Mouse (Mus musculus) Patski (cell line): ENCODE results near the gene Catsper1. TPM values are rescaled to one million over a fixed set of nuclear protein-coding genes. Genes with fewer than 3 reads are reported as not detected.

Experiments
- ATAC-seq: fragments of 100-300 bp; one replicate; pipeline ENCODE4 v1.8.0; 2021
- CTCF ChIA-PET: fragments of 350-600 bp; sonication (Branson Sonifier 250); formaldehyde crosslinking; loops from one replicate; lab custom pipeline; 2022; ENCODE audit warnings: inconsistent platforms; lab: Charles Lee
- POLR2A ChIA-PET: fragments of 350-600 bp; sonication (Branson Sonifier 250); formaldehyde crosslinking; loops from one replicate; lab custom pipeline; 2022; ENCODE audit warnings: antibody characterized with exemption, inconsistent platforms; lab: Charles Lee
- DNase-seq: peaks from one replicate; pipeline ENCODE4 v3.0.0-alpha.2; 2011; ENCODE audit warnings: low read depth, low spot score
- H3K27me3 ChIP-seq: fragments of 371-371 bp; one replicate; pipeline ENCODE4 v1.5.1; 2021
- CTCF ChIP-seq: fragments of 100-300 bp; IDR thresholded peaks from one replicate; pipeline ENCODE4 v1.5.1; 2021
- in situ Hi-C: fragments of 300-500 bp; cut with MboI; formaldehyde crosslinking; loops from 3 replicates; pipeline ENCODE4 v1.11.1; 2018; ENCODE audit warnings: low pct_unique_long_range_greater_than_20kb, mixed read lengths
- polyA plus RNA-seq: library from polyadenylated mRNA; unstranded; gene quantifications from one replicate; pipeline ENCODE4 v1.2.3, GENCODE M21; 2021

The Catsper1 gene
- polyA plus RNA-seq, 1 experiment from 2014 or later: not detected

GRCm38 (mm10) chr19:5353609-5354008 lies 18.1 kb downstream of the Catsper1 start:
- in situ Hi-C loops: no loop called here
- POLR2A ChIA-PET: no interaction called here
- no peak for TF ChIP-seq CTCF
- DNase-seq (no peak), ATAC-seq (no peak)
- CTCF ChIA-PET: no interaction called here
- no peaks in the 10 kb centered on the region for H3K27me3 ChIP-seq

- H3K27me3 ChIP-seq: no peaks in the 10 kb centered on the region
- ATAC-seq (no peak), DNase-seq (no peak)
- CTCF ChIA-PET: interaction anchor here (1.6 kb wide), 1 partner anchor 17 kb away, joined by 5 read pairs; no protein-coding TSS in a partner anchor
- POLR2A ChIA-PET: no interaction called here
- in situ Hi-C loops: no loop called here
- no peak for TF ChIP-seq CTCF
Observed at GRCm38 (mm10) chr19:5356080-5356479, 20.5 kb downstream of the Catsper1 start.

- in situ Hi-C loops: no loop called here
- ChIA-PET CTCF (no interaction called here), POLR2A (no interaction called here)
- no peak for DNase-seq
- no peak for ATAC-seq
- no peaks in the 10 kb centered on the region for H3K27me3 ChIP-seq
- TF ChIP-seq CTCF: no peak
Observed at GRCm38 (mm10) chr19:5362186-5362585, 26.6 kb downstream of the Catsper1 start.

- POLR2A ChIA-PET: interaction anchor here (0.6 kb wide), 1 partner anchor 108 kb away, joined by 4 read pairs; no protein-coding TSS in a partner anchor
- ATAC-seq (no peak), DNase-seq (no peak)
- no peak for TF ChIP-seq CTCF
- H3K27me3 ChIP-seq: no peaks in the 10 kb centered on the region
- CTCF ChIA-PET: no interaction called here
- in situ Hi-C loops: no loop called here
Observed at GRCm38 (mm10) chr19:5364124-5364523, 28.6 kb downstream of the Catsper1 start.

- no peak for TF ChIP-seq CTCF
- no peaks in the 10 kb centered on the region for H3K27me3 ChIP-seq
- DNase-seq: no peak
- CTCF ChIA-PET: no interaction called here
- no peak for ATAC-seq
- in situ Hi-C loops: no loop called here
- POLR2A ChIA-PET: interaction anchor here (0.7 to 2.5 kb wide), 5 partner anchors 18 to 316 kb away, joined by 3 to 10 read pairs (median 9); partner anchors contain the start of genes AI837181 and Drap1
Observed at GRCm38 (mm10) chr19:5365751-5366150, 30.2 kb downstream of the Catsper1 start.

GRCm38 (mm10) chr19:5366175-5367052 lies 30.9 kb downstream of the Catsper1 start, which contains the start of gene Eif1ad:
Gene Eif1ad (plus strand): TSS chr19:5366741.
- no peaks in the 10 kb centered on the region for H3K27me3 ChIP-seq
- ChIA-PET POLR2A (interaction anchor here (0.7 to 2.5 kb wide), 9 partner anchors 17 to 316 kb away, joined by 3 to 10 read pairs (median 5); partner anchors contain the start of genes AI837181 and Drap1), CTCF (interaction anchor here (1.0 to 1.5 kb wide), 2 partner anchors 28 to 63 kb away, joined by 4 read pairs; no protein-coding TSS in a partner anchor)
- TF ChIP-seq CTCF: no peak
- in situ Hi-C loops: no loop called here
- DNase-seq (peak; percentile 86), ATAC-seq (peak; percentile 75)

GRCm38 (mm10) chr19:5367053-5367359 lies 31.5 kb downstream of the Catsper1 start, which contains the start of gene Banf1:
Gene Banf1 (minus strand): TSS chr19:5367168.
- CTCF ChIA-PET: interaction anchor here (1.0 to 1.5 kb wide), 2 partner anchors 29 to 63 kb away, joined by 4 read pairs; no protein-coding TSS in a partner anchor
- no peak for TF ChIP-seq CTCF
- H3K27me3 ChIP-seq: no peaks in the 10 kb centered on the region
- in situ Hi-C loops: no loop called here
- DNase-seq (no peak), ATAC-seq (no peak)
- POLR2A ChIA-PET: interaction anchor here (0.8 to 2.5 kb wide), 8 partner anchors 16 to 66 kb away, joined by 3 to 10 read pairs (median 4); partner anchors contain the start of genes AI837181 and Drap1

- no peaks in the 10 kb centered on the region for H3K27me3 ChIP-seq
- CTCF ChIA-PET: interaction anchor here (1.0 to 1.5 kb wide), 2 partner anchors 29 to 62 kb away, joined by 4 read pairs; no protein-coding TSS in a partner anchor
- in situ Hi-C loops: no loop called here
- no peak for DNase-seq
- no peak for ATAC-seq
- POLR2A ChIA-PET: interaction anchor here (0.8 to 2.5 kb wide), 7 partner anchors 16 to 66 kb away, joined by 3 to 10 read pairs (median 5); partner anchors contain the start of genes AI837181 and Drap1
- TF ChIP-seq CTCF: no peak
Observed at GRCm38 (mm10) chr19:5367455-5367854, 31.9 kb downstream of the Catsper1 start.

GRCm38 (mm10) chr19:5370932-5371331 lies 35.4 kb downstream of the Catsper1 start:
- H3K27me3 ChIP-seq: no peaks in the 10 kb centered on the region
- DNase-seq: no peak
- in situ Hi-C loops: no loop called here
- ChIA-PET POLR2A (interaction anchor here (0.7 kb wide), 1 partner anchor 93 kb away, joined by 5 read pairs; no protein-coding TSS in a partner anchor), CTCF (interaction anchor here (1.2 to 1.6 kb wide), 2 partner anchors 8 to 117 kb away, joined by 3 read pairs; partner anchors contain the start of gene Mus81)
- TF ChIP-seq CTCF: peak; percentile 52
- no peak for ATAC-seq

- DNase-seq: no peak
- no peak for TF ChIP-seq CTCF
- ATAC-seq: no peak
- in situ Hi-C loops: no loop called here
- POLR2A ChIA-PET: interaction anchor here (0.7 kb wide), 1 partner anchor 20 kb away, joined by 3 read pairs; no protein-coding TSS in a partner anchor
- CTCF ChIA-PET: no interaction called here
- no peaks in the 10 kb centered on the region for H3K27me3 ChIP-seq
Observed at GRCm38 (mm10) chr19:5372724-5373123, 37.2 kb downstream of the Catsper1 start.
